ENCODE assay signal across 23 mouse cellular contexts in the genomic region with DNA sequence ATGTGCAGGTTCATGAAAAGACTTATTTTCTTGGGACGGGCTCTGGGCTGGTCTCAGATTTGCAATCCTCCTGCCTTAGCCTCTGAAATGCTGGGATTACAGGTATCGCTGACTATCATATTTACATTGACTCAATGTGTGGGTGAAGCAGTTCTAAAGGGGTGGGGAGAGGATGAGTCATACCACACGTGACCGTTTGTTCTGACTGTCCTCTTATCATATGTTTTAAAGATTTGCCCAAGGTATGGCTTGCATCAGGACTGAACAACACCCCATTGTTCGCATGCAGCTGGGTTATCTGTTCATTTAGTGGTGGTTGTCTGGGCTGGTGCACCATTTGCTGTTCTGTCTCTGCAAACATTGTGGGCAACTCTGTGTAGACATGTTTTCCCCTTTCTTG. TPM values are rescaled to one million over a fixed set of nuclear protein-coding genes. Genes with fewer than 3 reads are reported as not detected.
A peak's percentile ranks its signal among the peaks of the same experiment; 100 is the strongest.
DNase-seq lines count a peak whose midpoint lies in the region; ATAC-seq and TF ChIP-seq lines count a peak whose summit lies in the region.
"Had no signal": no experiment of that assay in that cellular context is flagged by ENCODE, and none has a peak within 500 bp of the region (broad histone marks: within the 10 kb centered on the region; RNA-seq: fewer than 3 reads in every experiment).

No protein-coding gene starts in this region.

- no peaks in the 10 kb centered on the region for H3K79me2 ChIP-seq in MEL (ENCODE audit: control insufficient read depth, insufficient read depth, low read length, poor library complexity)

- H3K9me3 ChIP-seq in MEL (replicated peaks; ENCODE audit: insufficient read depth, low read length) = no peaks in the 10 kb centered on the region
- no peaks in the 10 kb centered on the region for H3K9me3 ChIP-seq in intestine, embryonic 16.5 days (ENCODE audit: control insufficient read depth, low read length)
- H3K9me3 ChIP-seq in stomach, embryonic 16.5 days (replicated peaks; ENCODE audit: control insufficient read depth, low read length) = no peaks in the 10 kb centered on the region
- H3K9me3 ChIP-seq in hindbrain, embryonic 13.5 days = no peaks in the 10 kb centered on the region
- H3K9me3 ChIP-seq: embryonic facial prominence, embryonic 13.5 days; heart, embryonic 10.5 days; midbrain, embryonic 12.5 days had no signal

- H3K9ac ChIP-seq in MEL (ENCODE audit: control insufficient read depth, low read depth, low read length, poor library complexity, severe bottlenecking) = no peak overlapping the region
- H3K9ac ChIP-seq in intestine, embryonic 16.5 days (ENCODE audit: low read depth, low read length) = no peak overlapping the region
- no peak overlapping the region for H3K9ac ChIP-seq in stomach, embryonic 16.5 days (ENCODE audit: low read length)
- no peak overlapping the region for H3K9ac ChIP-seq in hindbrain, embryonic 13.5 days
- H3K9ac ChIP-seq: embryonic facial prominence, embryonic 13.5 days; limb, embryonic 13.5 days; liver, embryonic 14.5 days; midbrain, embryonic 12.5 days had no signal

- 47% methylated on average over 5 of the region's 5 CpGs for WGBS in intestine, embryonic 16.5 days
- 51% methylated on average over 5 of the region's 5 CpGs for WGBS in stomach, embryonic 16.5 days
- WGBS in hindbrain, embryonic 13.5 days = 86% methylated on average over 5 of the region's 5 CpGs

- no peaks in the 10 kb centered on the region for H3K27me3 ChIP-seq in MEL (ENCODE audit: control insufficient read depth in 1 of 2, insufficient read depth in 2 of 2, low read length in 2 of 2)
- no peaks in the 10 kb centered on the region for H3K27me3 ChIP-seq in intestine, embryonic 16.5 days (replicated peaks; ENCODE audit: control insufficient read depth, insufficient read depth, low read length)
- H3K27me3 ChIP-seq in stomach, embryonic 16.5 days (ENCODE audit: control insufficient read depth, insufficient read depth, low read length) = no peaks in the 10 kb centered on the region
- no peaks in the 10 kb centered on the region for H3K27me3 ChIP-seq in hindbrain, embryonic 13.5 days
- H3K27me3 ChIP-seq: embryonic facial prominence, embryonic 13.5 days; limb, embryonic 13.5 days; midbrain, embryonic 12.5 days had no signal

- ATAC-seq in intestine, embryonic 16.5 days = peak; percentile 90
- peak; percentile 79 for ATAC-seq in stomach, embryonic 16.5 days (ENCODE audit: insufficient read depth, low FRiP score)
- no peak for ATAC-seq in hindbrain, embryonic 13.5 days (ENCODE audit: low FRiP score)
- ATAC-seq: forebrain, embryonic 16.5 days had no signal

- TF ChIP-seq CTCF in MEL (IDR thresholded peaks at IDR 0.05 in 2 of 3, conservative IDR thresholded peaks at IDR 0.05 in 1 of 3; ENCODE audit: control insufficient read depth in 1 of 3, insufficient read depth in 1 of 3, low read depth in 2 of 3, low read length in 3 of 3, poor library complexity in 1 of 3, severe bottlenecking in 1 of 3) = no peak

- H3K4me2 ChIP-seq in intestine, embryonic 16.5 days (ENCODE audit: low read depth, low read length) = no peak overlapping the region
- H3K4me2 ChIP-seq in stomach, embryonic 16.5 days (ENCODE audit: low read depth, low read length) = no peak overlapping the region
- H3K4me2 ChIP-seq in hindbrain, embryonic 13.5 days = no peak overlapping the region
- H3K4me2 ChIP-seq: embryonic facial prominence, embryonic 13.5 days; limb, embryonic 13.5 days; midbrain, embryonic 12.5 days had no signal

- H3K4me1 ChIP-seq in MEL (ENCODE audit: control insufficient read depth in 1 of 2, insufficient read depth in 2 of 2, low read length in 2 of 2) = peaks cover 0 to 17% of the 10 kb centered on the region in 2 experiments; a peak in 2 of 4 replicates
- H3K4me1 ChIP-seq in intestine, embryonic 16.5 days (ENCODE audit: control insufficient read depth, insufficient read depth, low read length) = 0 out of 2 replicates have a peak, but pooled peaks cover 3% of the 10 kb centered on the region
- H3K4me1 ChIP-seq in stomach, embryonic 16.5 days (ENCODE audit: control insufficient read depth, insufficient read depth, low read length) = no peaks in the 10 kb centered on the region
- H3K4me1 ChIP-seq in hindbrain, embryonic 13.5 days (replicated peaks) = no peaks in the 10 kb centered on the region
- H3K4me1 ChIP-seq: embryonic facial prominence, embryonic 13.5 days; limb, embryonic 13.5 days; midbrain, embryonic 12.5 days had no signal

- no peak overlapping the region for H3K27ac ChIP-seq in MEL (ENCODE audit: control insufficient read depth, low read depth, low read length)
- peak overlapping the region; percentile 23; the same call in 1 of the 2 replicates for H3K27ac ChIP-seq in intestine, embryonic 16.5 days (ENCODE audit: low read length)
- H3K27ac ChIP-seq in stomach, embryonic 16.5 days (ENCODE audit: low read length) = peak overlapping the region; percentile 7; the same call in 1 of the 2 replicates
- H3K27ac ChIP-seq in hindbrain, embryonic 13.5 days = no peak overlapping the region
- H3K27ac ChIP-seq: embryonic facial prominence, embryonic 13.5 days; heart, embryonic 10.5 days; kidney, postnatal 0 days; layer of hippocampus, adult 2 months; limb, embryonic 13.5 days; liver, embryonic 14.5 days; macrophage; midbrain, embryonic 12.5 days had no signal

- TF ChIP-seq EP300 in MEL (IDR thresholded peaks at IDR 0.05; ENCODE audit: low read depth in 1 of 2, low read length in 2 of 2) = peak in 1 of 2 experiments; percentile 42; a peak in 1 of 4 replicates

- DNase-seq in A20 (ENCODE audit: low read depth, low spot score) = peak; percentile 27
- peak; percentile 70 for DNase-seq in MEL (ENCODE audit: low read depth, low spot score)
- DNase-seq in retina, postnatal 1 day = no peak
- no peak for DNase-seq in thymus, postnatal 14 days
- DNase-seq: adrenal gland, adult 8-10 months; cerebellum, postnatal 10 days; kidney, adult 11 months; layer of hippocampus, postnatal 36 days; right cerebral cortex, postnatal 14 days had no signal

- no peak overlapping the region for H3K4me3 ChIP-seq in MEL (ENCODE audit: control insufficient read depth in 1 of 2, insufficient read depth in 1 of 2, low read depth in 2 of 2, low read length in 2 of 2)
- H3K4me3 ChIP-seq in intestine, embryonic 16.5 days (ENCODE audit: low read length) = no peak overlapping the region
- H3K4me3 ChIP-seq in stomach, embryonic 16.5 days (replicated peaks; ENCODE audit: low read length) = no peak overlapping the region
- H3K4me3 ChIP-seq in hindbrain, embryonic 13.5 days = no peak overlapping the region
- H3K4me3 ChIP-seq: embryonic facial prominence, embryonic 13.5 days; heart, embryonic 10.5 days; layer of hippocampus, adult 2 months; limb, embryonic 13.5 days; midbrain, embryonic 12.5 days had no signal

- peaks cover 0 to 15% of the 10 kb centered on the region in 2 experiments; a peak in 2 of 4 replicates for H3K36me3 ChIP-seq in MEL (ENCODE audit: control insufficient read depth in 1 of 2, insufficient read depth in 2 of 2, low read length in 2 of 2)
- H3K36me3 ChIP-seq in intestine, embryonic 16.5 days (ENCODE audit: control insufficient read depth, insufficient read depth, low read length) = no peaks in the 10 kb centered on the region
- no peaks in the 10 kb centered on the region for H3K36me3 ChIP-seq in stomach, embryonic 16.5 days (ENCODE audit: control insufficient read depth, insufficient read depth, low read length)
- no peaks in the 10 kb centered on the region for H3K36me3 ChIP-seq in hindbrain, embryonic 13.5 days
- H3K36me3 ChIP-seq: embryonic facial prominence, embryonic 13.5 days; heart, embryonic 10.5 days; limb, embryonic 13.5 days; midbrain, embryonic 12.5 days had no signal

- TF ChIP-seq RAD21 in MEL (IDR thresholded peaks at IDR 0.05; ENCODE audit: low read depth, low read length) = no peak

- TF ChIP-seq POLR2A in MEL (IDR thresholded peaks at IDR 0.05; ENCODE audit: control insufficient read depth in 1 of 2, insufficient read depth in 1 of 2, low read depth in 1 of 2, low read length in 2 of 2, poor library complexity in 1 of 2) = no peak

TF ChIP-seq in MEL, 35 proteins besides CTCF, POLR2A, EP300 and RAD21 (continues in another document):
- no peak for TF ChIP-seq ELF1 (IDR thresholded peaks at IDR 0.05; ENCODE audit: low read depth, low read length)
- no peak for TF ChIP-seq GABPA (IDR thresholded peaks at IDR 0.05; ENCODE audit: low read depth, low read length)
- TF ChIP-seq ZC3H11A (IDR thresholded peaks at IDR 0.05; ENCODE audit: low read depth, low read length) = no peak
- peak; percentile 87 for TF ChIP-seq MAX (IDR thresholded peaks at IDR 0.05; ENCODE audit: low read length)
- TF ChIP-seq GATA1 (IDR thresholded peaks at IDR 0.05; ENCODE audit: low read depth, low read length) = no peak; the same call in 1 of the 2 replicates
- TF ChIP-seq ZNF384 (IDR thresholded peaks at IDR 0.05; ENCODE audit: low read depth, low read length) = no peak
- peak; percentile 73 for TF ChIP-seq RCOR1 (IDR thresholded peaks at IDR 0.05; ENCODE audit: low read depth, low read length)
- TF ChIP-seq TAL1 (IDR thresholded peaks at IDR 0.05; ENCODE audit: low read length) = no peak
- TF ChIP-seq CHD1 (IDR thresholded peaks at IDR 0.05; ENCODE audit: low read depth, low read length) = no peak

RNA-seq across cellular contexts. Expression of a gene that starts 13.3 kb away (rescaled TPM):
- total RNA-seq in MEL (2012; rRNA removed) = not detected in 2 replicates
- polyA plus RNA-seq in MEL (2012; ENCODE audit: insufficient read depth in 1 of 2, insufficient read length in 2 of 2, low read depth in 1 of 2, low replicate concordance in 2 of 2, missing spikeins in 1 of 2) = not detected
- 7.6 and 8.0 TPM in 2 replicates for polyA plus RNA-seq in intestine, embryonic 16.5 days (2015; fragmentation: Nextera tagmentation; extraction: Ambion mirVana)
- polyA plus RNA-seq in stomach, embryonic 16.5 days (2015; fragmentation: Nextera tagmentation; extraction: Ambion mirVana) = 10.4 and 11.3 TPM in 2 replicates
- 2.1 TPM in 2 replicates for polyA plus RNA-seq in hindbrain, embryonic 13.5 days (2015; fragmentation: Nextera tagmentation; extraction: Ambion mirVana)

RNA-seq across cellular contexts. Expression of a gene that starts 22.3 kb away (rescaled TPM):
- not detected in 2 replicates for total RNA-seq in MEL (2012; rRNA removed)
- under 1 TPM in 1 of 2 experiments, not detected in 1; 0.03 TPM for polyA plus RNA-seq in MEL (2012; ENCODE audit: insufficient read depth in 1 of 2, insufficient read length in 2 of 2, low read depth in 1 of 2, low replicate concordance in 2 of 2, missing spikeins in 1 of 2)
- 0.15 and 0.17 TPM in 2 replicates for polyA plus RNA-seq in intestine, embryonic 16.5 days (2015; fragmentation: Nextera tagmentation; extraction: Ambion mirVana)
- 0.31 and 1.8 TPM in 2 replicates for polyA plus RNA-seq in stomach, embryonic 16.5 days (2015; fragmentation: Nextera tagmentation; extraction: Ambion mirVana)
- 0.16 and 0.21 TPM in 2 replicates for polyA plus RNA-seq in hindbrain, embryonic 13.5 days (2015; fragmentation: Nextera tagmentation; extraction: Ambion mirVana)
- total RNA-seq: layer of hippocampus, adult 2 months; layer of hippocampus, postnatal 36 days; left cerebral cortex, postnatal 14 days had no signal
- polyA plus RNA-seq: forebrain, embryonic 16.5 days; liver, embryonic 14.5 days; macrophage; midbrain, embryonic 12.5 days; neural tube, embryonic 14.5 days had no signal

RNA-seq across cellular contexts. Expression of a gene that starts 45.0 kb away (rescaled TPM):
- 0.20 TPM in 1 of 2 replicates, not detected in the other for total RNA-seq in MEL (2012; rRNA removed)
- not detected for polyA plus RNA-seq in MEL (2012; ENCODE audit: insufficient read depth in 1 of 2, insufficient read length in 2 of 2, low read depth in 1 of 2, low replicate concordance in 2 of 2, missing spikeins in 1 of 2)
- polyA plus RNA-seq in intestine, embryonic 16.5 days (2015; fragmentation: Nextera tagmentation; extraction: Ambion mirVana) = 0.22 and 0.49 TPM in 2 replicates
- 2.4 and 2.8 TPM in 2 replicates for polyA plus RNA-seq in stomach, embryonic 16.5 days (2015; fragmentation: Nextera tagmentation; extraction: Ambion mirVana)
- polyA plus RNA-seq in hindbrain, embryonic 13.5 days (2015; fragmentation: Nextera tagmentation; extraction: Ambion mirVana) = 3.6 and 4.5 TPM in 2 replicates
- polyA plus RNA-seq: macrophage; neural tube, embryonic 14.5 days had no signal

Comparison
In these comparisons a context has a peak if more than half of its experiments do, and no peak if none do; other contexts are left out.
1. DNase-seq: peak in A20 (single experiment) and MEL (single experiment); none in retina, postnatal 1 day (single experiment) and thymus, postnatal 14 days (single experiment).
2. H3K27ac ChIP-seq: peak in intestine, embryonic 16.5 days (single experiment) and stomach, embryonic 16.5 days (single experiment); none in MEL (single experiment) and hindbrain, embryonic 13.5 days (single experiment).